Mouse (Mus musculus) embryonic facial prominence, embryonic 10.5 days (tissue): Measurements from ENCODE around the gene Ntng1. TPM values are rescaled to one million over a fixed set of nuclear protein-coding genes. Genes with fewer than 3 reads are reported as not detected.

Source experiments
- DNase-seq: peaks from one replicate; pipeline ENCODE4 v3.0.0-alpha.2; 2017; ENCODE audit warnings: low spot score
- H3K27ac ChIP-seq: fragments of 300-500 bp; sonication (generic); replicated peaks from 2 replicates; pipeline ENCODE4 v1.5.1; 2016; ENCODE audit warnings: mild to moderate bottlenecking
- H3K27me3 ChIP-seq: fragments of 300-500 bp; sonication (generic); replicated peaks from 2 replicates; pipeline ENCODE4 v1.6.1; 2016; ENCODE audit warnings: low read depth, mild to moderate bottlenecking; ENCODE audit not compliant: poor library complexity, severe bottlenecking
- H3K36me3 ChIP-seq: fragments of 300-500 bp; sonication (generic); replicated peaks from 2 replicates; pipeline ENCODE4 v1.6.1; 2016; ENCODE audit warnings: mild to moderate bottlenecking, moderate library complexity
- H3K4me1 ChIP-seq: fragments of 300-500 bp; sonication (generic); 2 replicates; pipeline ENCODE4 v1.6.1; 2016
- H3K4me3 ChIP-seq: fragments of 300-500 bp; sonication (generic); 2 replicates; pipeline ENCODE4 v1.5.1; 2016; ENCODE audit warnings: mild to moderate bottlenecking, moderate library complexity
- H3K9me3 ChIP-seq: fragments of 300-500 bp; sonication (generic); 2 replicates; pipeline ENCODE4 v1.6.1; 2016; ENCODE audit warnings: mild to moderate bottlenecking
- WGBS: fragments of 180-500 bp; shearing (Covaris S2); methylation state at CpG from one replicate; pipeline ENCODE4 v1.1.7; 2016; 5-methylcytosine and 5-hydroxymethylcytosine counted together
- polyA plus RNA-seq: library from polyadenylated mRNA; unstranded; fragments of >200 nt; fragmentation: Nextera tagmentation; extraction: Ambion mirVana; gene quantifications from 2 replicates; pipeline ENCODE4 v1.2.1, GENCODE M21; 2016

Gene Ntng1
- polyA plus RNA-seq, 1 experiment from 2014 or later = 3.6 TPM

DNA sequence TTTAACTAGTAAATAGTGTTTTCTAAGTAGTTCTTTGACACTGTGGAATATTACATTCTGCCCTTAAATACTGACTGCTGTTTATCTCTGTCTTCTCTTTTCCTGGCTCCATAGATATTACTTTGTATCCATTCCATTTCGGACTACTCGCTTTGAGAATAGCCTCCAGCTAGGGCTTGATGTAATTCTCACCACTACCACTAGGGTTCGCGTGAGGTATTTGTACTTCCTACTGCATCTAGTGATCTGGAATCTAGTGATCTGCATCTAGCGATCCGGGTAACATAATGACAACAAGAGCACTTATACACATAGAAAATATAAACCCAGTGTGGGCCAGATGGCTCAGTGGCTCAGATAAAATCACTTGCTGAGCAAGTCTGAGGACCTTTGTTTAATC, 14.2 kb downstream of the Ntng1 start:
- no peaks in the 10 kb centered on the region for H3K9me3 ChIP-seq
- 61% methylated on average over 6 of the region's 6 CpGs for WGBS
- no peak for DNase-seq
- H3K36me3 ChIP-seq = no peaks in the 10 kb centered on the region
- no peak overlapping the region for H3K4me3 ChIP-seq
- H3K27me3 ChIP-seq = no peaks in the 10 kb centered on the region
- H3K27ac ChIP-seq = no peak overlapping the region
- peaks cover 6% of the 10 kb centered on the region for H3K4me1 ChIP-seq

DNA sequence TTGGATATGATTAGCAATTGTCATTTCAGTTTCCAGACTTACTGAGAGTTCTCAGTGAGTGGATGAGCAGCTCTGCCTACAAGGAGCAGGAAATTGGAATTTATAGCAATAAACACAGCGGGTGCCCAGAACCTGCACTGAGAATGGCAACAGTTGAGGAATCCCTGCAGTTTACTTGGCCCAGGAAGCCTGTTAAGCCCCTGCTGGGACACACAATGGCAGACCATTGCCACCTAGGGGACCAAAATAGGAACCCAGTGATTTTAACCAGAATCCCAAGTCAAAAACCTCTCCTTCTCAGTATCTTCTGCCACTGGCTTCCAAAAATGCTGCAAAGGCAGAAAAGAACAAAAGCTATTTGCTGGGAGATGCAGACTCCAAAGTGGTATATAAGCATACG, 37.8 kb downstream of the Ntng1 start:
- H3K27me3 ChIP-seq = no peaks in the 10 kb centered on the region
- no peaks in the 10 kb centered on the region for H3K4me1 ChIP-seq
- WGBS = 37% methylated on average over 2 of the region's 2 CpGs

GRCm38 (mm10) chr3:110094407-110094806, 49.4 kb downstream of the Ntng1 start:
- WGBS = 80% methylated on average over 2 of the region's 2 CpGs
- no peaks in the 10 kb centered on the region for H3K9me3 ChIP-seq
- no peaks in the 10 kb centered on the region for H3K4me1 ChIP-seq
- H3K27me3 ChIP-seq = no peaks in the 10 kb centered on the region
- no peak for DNase-seq
- H3K27ac ChIP-seq = no peak overlapping the region
- H3K36me3 ChIP-seq = no peaks in the 10 kb centered on the region
- no peak overlapping the region for H3K4me3 ChIP-seq

More for the DNA sequence above, 37.8 kb downstream of the Ntng1 start:
- Histone ChIP-seq H3K27ac (no peak overlapping the region), H3K36me3 (no peaks in the 10 kb centered on the region), H3K9me3 (no peaks in the 10 kb centered on the region), H3K4me3 (no peak overlapping the region)
- DNase-seq = no peak

DNA sequence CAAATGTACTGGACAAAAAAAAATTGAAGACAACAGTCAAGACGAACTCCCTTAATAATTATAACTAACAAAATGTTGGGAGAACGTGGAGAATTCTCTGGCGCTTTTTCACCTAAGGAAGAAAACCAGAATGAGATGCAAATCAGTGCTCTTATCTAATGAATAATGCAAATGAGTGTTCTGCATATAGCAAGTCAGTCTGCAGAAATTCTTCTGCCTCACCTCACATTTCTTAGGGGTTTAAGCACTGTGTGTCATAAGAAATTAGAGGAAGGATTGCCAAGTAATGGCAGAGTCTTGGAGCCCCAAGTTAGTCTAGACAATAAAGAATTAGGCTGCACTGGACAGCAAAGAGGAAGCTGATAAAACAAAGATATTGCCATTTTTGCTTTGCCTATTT, 49.8 kb downstream of the Ntng1 start:
- Histone ChIP-seq H3K9me3 (no peaks in the 10 kb centered on the region), H3K4me3 (no peak overlapping the region), H3K27me3 (no peaks in the 10 kb centered on the region), H3K36me3 (no peaks in the 10 kb centered on the region), H3K4me1 (no peaks in the 10 kb centered on the region), H3K27ac (no peak overlapping the region)
- DNase-seq = no peak
- WGBS = 79% methylated on average over 3 of the region's 3 CpGs

DNA sequence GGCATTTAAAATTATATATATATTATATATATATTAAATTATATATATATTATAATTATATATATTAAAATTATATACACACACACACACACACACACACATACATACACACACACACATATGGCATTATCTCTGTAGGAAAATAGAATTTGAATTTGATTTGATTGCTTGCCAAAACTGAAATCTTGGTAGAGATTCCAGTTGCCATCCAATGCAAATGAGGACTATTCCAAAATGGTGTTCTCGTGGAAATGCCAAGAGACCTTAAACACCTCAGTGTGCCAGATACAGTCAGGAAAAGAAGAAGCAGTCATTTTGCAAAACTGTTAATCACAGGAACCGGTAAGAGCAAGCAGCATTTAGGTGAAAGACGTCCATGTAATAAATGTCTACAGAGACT, 51.3 kb downstream of the Ntng1 start:
- H3K4me3 ChIP-seq = no peak overlapping the region

GRCm38 (mm10) chr3:110087189-110087588, 56.6 kb downstream of the Ntng1 start:
- H3K4me3 ChIP-seq = no peak overlapping the region
- H3K9me3 ChIP-seq = no peaks in the 10 kb centered on the region
- no peaks in the 10 kb centered on the region for H3K36me3 ChIP-seq
- no peak overlapping the region for H3K27ac ChIP-seq
- DNase-seq = no peak
- no peaks in the 10 kb centered on the region for H3K27me3 ChIP-seq
- H3K4me1 ChIP-seq = no peaks in the 10 kb centered on the region
- WGBS = 90% methylated on average over 6 of the region's 6 CpGs

More for the DNA sequence above, 51.3 kb downstream of the Ntng1 start:
- Histone ChIP-seq H3K9me3 (no peaks in the 10 kb centered on the region), H3K36me3 (no peaks in the 10 kb centered on the region), H3K27ac (no peak overlapping the region), H3K27me3 (no peaks in the 10 kb centered on the region), H3K4me1 (no peaks in the 10 kb centered on the region)
- DNase-seq = no peak
- WGBS = 87% methylated on average over 3 of the region's 3 CpGs

DNA sequence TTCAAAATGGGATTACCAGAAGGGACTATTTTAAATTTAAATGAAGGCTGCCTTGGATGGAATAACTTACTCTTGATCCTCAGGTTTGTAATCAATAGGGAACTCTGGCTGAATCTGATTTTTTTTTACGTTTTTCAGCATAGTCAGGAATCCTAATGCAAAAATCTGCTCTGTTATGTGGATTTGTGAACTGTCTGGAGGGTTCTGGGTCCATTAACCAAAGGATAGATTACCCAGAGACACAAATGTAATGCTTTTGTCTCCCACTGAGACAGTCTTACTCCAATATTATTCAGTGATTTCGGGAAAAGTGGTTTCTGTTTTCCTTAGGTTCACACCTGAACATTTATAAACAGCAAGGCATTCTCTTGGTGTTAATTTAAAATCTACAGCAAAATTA, 58.5 kb downstream of the Ntng1 start:
- Histone ChIP-seq H3K27ac (no peak overlapping the region), H3K36me3 (no peaks in the 10 kb centered on the region), H3K27me3 (no peaks in the 10 kb centered on the region), H3K4me3 (no peak overlapping the region), H3K9me3 (no peaks in the 10 kb centered on the region), H3K4me1 (no peaks in the 10 kb centered on the region)
- no peak for DNase-seq
- 62% methylated on average over 2 of the region's 2 CpGs for WGBS

GRCm38 (mm10) chr3:110064709-110065256, 79.0 kb downstream of the Ntng1 start:
- 89% methylated on average over 6 of the region's 6 CpGs for WGBS
- Histone ChIP-seq H3K27ac (no peak overlapping the region), H3K9me3 (no peaks in the 10 kb centered on the region), H3K36me3 (no peaks in the 10 kb centered on the region), H3K27me3 (no peaks in the 10 kb centered on the region), H3K4me1 (no peaks in the 10 kb centered on the region), H3K4me3 (no peak overlapping the region)
- DNase-seq = no peak

- Histone ChIP-seq H3K27me3 (no peaks in the 10 kb centered on the region), H3K9me3 (no peaks in the 10 kb centered on the region), H3K27ac (no peak overlapping the region), H3K36me3 (no peaks in the 10 kb centered on the region), H3K4me1 (no peaks in the 10 kb centered on the region), H3K4me3 (no peak overlapping the region)
- no peak for DNase-seq
- 81% methylated on average over 6 of the region's 6 CpGs for WGBS
Measured at GRCm38 (mm10) chr3:110055915-110056314, 87.9 kb downstream of the Ntng1 start.

- H3K27me3 ChIP-seq = no peaks in the 10 kb centered on the region
- 93% methylated on average over 6 of the region's 6 CpGs for WGBS
Measured at GRCm38 (mm10) chr3:110055433-110055832, 88.4 kb downstream of the Ntng1 start.

DNA sequence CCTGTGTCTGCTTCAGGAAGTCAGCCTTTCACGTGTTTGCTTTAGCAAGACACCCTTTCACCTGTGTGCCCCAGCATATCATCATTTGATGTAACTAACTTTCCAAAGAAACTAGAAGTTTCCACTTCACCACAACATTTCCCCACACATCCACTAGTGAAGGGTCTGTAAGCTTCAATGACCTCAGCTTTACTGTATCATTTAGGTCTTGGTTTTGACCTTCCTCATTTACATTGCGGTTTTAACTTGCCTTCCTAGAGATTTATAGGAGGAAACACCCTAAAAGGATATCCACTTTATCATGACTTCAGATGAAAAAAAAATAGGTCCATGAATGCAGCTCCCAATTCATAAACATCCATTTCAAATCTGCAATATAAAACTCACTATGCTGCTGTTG, 89.7 kb downstream of the Ntng1 start:
- no peak for DNase-seq
- no peaks in the 10 kb centered on the region for H3K27me3 ChIP-seq
- H3K36me3 ChIP-seq = no peaks in the 10 kb centered on the region
- WGBS = 93% methylated on average over 2 of the region's 2 CpGs
- H3K4me1 ChIP-seq = no peaks in the 10 kb centered on the region
- H3K27ac ChIP-seq = no peak overlapping the region
- H3K9me3 ChIP-seq = no peaks in the 10 kb centered on the region
- no peak overlapping the region for H3K4me3 ChIP-seq

More at GRCm38 (mm10) chr3:110055433-110055832, 88.4 kb downstream of the Ntng1 start:
- H3K4me1 ChIP-seq = no peaks in the 10 kb centered on the region
- no peak overlapping the region for H3K4me3 ChIP-seq
- no peaks in the 10 kb centered on the region for H3K9me3 ChIP-seq
- no peak overlapping the region for H3K27ac ChIP-seq
- no peaks in the 10 kb centered on the region for H3K36me3 ChIP-seq
- no peak for DNase-seq

- Histone ChIP-seq H3K27me3 (no peaks in the 10 kb centered on the region), H3K4me1 (peaks cover 6% of the 10 kb centered on the region), H3K9me3 (no peaks in the 10 kb centered on the region), H3K27ac (peak overlapping the region; percentile 69), H3K4me3 (no peak overlapping the region), H3K36me3 (no peaks in the 10 kb centered on the region)
- peak; percentile 51 for DNase-seq
- 47% methylated on average over 6 of the region's 6 CpGs for WGBS
Measured at GRCm38 (mm10) chr3:110048152-110048551, 95.7 kb downstream of the Ntng1 start.

- peaks cover 6% of the 10 kb centered on the region for H3K4me1 ChIP-seq
- no peaks in the 10 kb centered on the region for H3K36me3 ChIP-seq
- no peak for DNase-seq
- 93% methylated on average over 2 of the region's 2 CpGs for whole genome bisulfite sequencing
- H3K4me3 ChIP-seq = no peak overlapping the region
- H3K27ac ChIP-seq = no peak overlapping the region
- H3K27me3 ChIP-seq = no peaks in the 10 kb centered on the region
- no peaks in the 10 kb centered on the region for H3K9me3 ChIP-seq
Measured at GRCm38 (mm10) chr3:110046750-110047149, 97.1 kb downstream of the Ntng1 start.

GRCm38 (mm10) chr3:110044209-110044608, 99.6 kb downstream of the Ntng1 start:
- Histone ChIP-seq H3K9me3 (no peaks in the 10 kb centered on the region), H3K27ac (no peak overlapping the region), H3K4me3 (no peak overlapping the region), H3K4me1 (peaks cover 6% of the 10 kb centered on the region), H3K27me3 (no peaks in the 10 kb centered on the region), H3K36me3 (no peaks in the 10 kb centered on the region)
- DNase-seq = no peak
- WGBS = 89% methylated on average over 2 of the region's 2 CpGs
